Mouse (Mus musculus) retina, adult 2 months (tissue): ENCODE data around the gene Notch4.
A peak's percentile ranks its signal among the peaks of the same experiment; 100 is the strongest.

ENCODE experiments used
- DNase-seq: peaks from one replicate; pipeline ENCODE4 v3.0.0-alpha.2; 2012; ENCODE audit warnings: low read depth, low spot score

Gene Notch4

GRCm38 (mm10) chr17:34593752-34594525 is 29.9 kb downstream of the Notch4 start:
- DNase-seq: no peak

GRCm38 (mm10) chr17:34596098-34596497 is 32.0 kb downstream of the Notch4 start:
- DNase-seq: no peak

- DNase-seq: no peak
Measured at GRCm38 (mm10) chr17:34597566-34598095, 33.6 kb downstream of the Notch4 start, which contains the start of gene Ager. TSS of gene Ager (plus strand) at chr17:34597862.

GRCm38 (mm10) chr17:34599891-34600290 is 35.8 kb downstream of the Notch4 start:
- no peak for DNase-seq

- no peak for DNase-seq
Measured at GRCm38 (mm10) chr17:34601796-34602195, 37.7 kb downstream of the Notch4 start.

- DNase-seq: peak; percentile 100
Measured at GRCm38 (mm10) chr17:34603375-34604060, 39.5 kb downstream of the Notch4 start, which contains the start of gene Rnf5. TSS of gene Rnf5 (minus strand) at chr17:34603690.

GRCm38 (mm10) chr17:34604061-34604508 is 40.0 kb downstream of the Notch4 start, which contains the start of gene Agpat1:
TSS of gene Agpat1 (plus strand) at chr17:34604262.
- peak; percentile 100 for DNase-seq

- no peak for DNase-seq
Measured at GRCm38 (mm10) chr17:34604511-34605237, 40.6 kb downstream of the Notch4 start.

- DNase-seq: peak; percentile 85
Measured at GRCm38 (mm10) chr17:34605609-34606008, 41.5 kb downstream of the Notch4 start.

- DNase-seq: no peak
Measured at GRCm38 (mm10) chr17:34606186-34607039, 42.3 kb downstream of the Notch4 start.

GRCm38 (mm10) chr17:34607997-34608396 is 43.9 kb downstream of the Notch4 start:
- no peak for DNase-seq

- DNase-seq: no peak
Measured at GRCm38 (mm10) chr17:34611050-34611449, 47.0 kb downstream of the Notch4 start.

GRCm38 (mm10) chr17:34613054-34613645 is 49.1 kb downstream of the Notch4 start:
- DNase-seq: no peak

GRCm38 (mm10) chr17:34613830-34614229 is 49.8 kb downstream of the Notch4 start:
- DNase-seq: no peak

- no peak for DNase-seq
Measured at GRCm38 (mm10) chr17:34615871-34616270, 51.8 kb downstream of the Notch4 start, which contains the start of gene Egfl8. TSS of gene Egfl8 (minus strand) at chr17:34615971.

GRCm38 (mm10) chr17:34618999-34619398 is 54.9 kb downstream of the Notch4 start:
- DNase-seq: no peak

GRCm38 (mm10) chr17:34621006-34621405 is 56.9 kb downstream of the Notch4 start:
- DNase-seq: no peak

- no peak for DNase-seq
Measured at GRCm38 (mm10) chr17:34623161-34623560, 59.1 kb downstream of the Notch4 start.

GRCm38 (mm10) chr17:34624981-34625380 is 60.9 kb downstream of the Notch4 start:
- no peak for DNase-seq

- no peak for DNase-seq
Measured at GRCm38 (mm10) chr17:34626062-34626772, 62.1 kb downstream of the Notch4 start.
